Mouse (Mus musculus) heart, postnatal 4 days (tissue): ENCODE measurements around the gene Acy3. TPM values are rescaled to one million over a fixed set of nuclear protein-coding genes. Genes with fewer than 3 reads are reported as not detected.
"Not testable (repeated sequence)": the region's sequence is repeated elsewhere in the genome, so short reads cannot be mapped to it uniquely, and the experiment has no call there.

Experiments
- DNase-seq: peaks from one replicate; pipeline ENCODE4 v3.0.0; 2021
- total RNA-seq, 2 experiments: library from RNA; stranded (reverse); gene quantifications; 2 replicates each; pipeline ENCODE4 v1.2.3; 2021

Acy3 gene
- total RNA-seq, 2 experiments from 2014 or later = 10.6 to 12.0 TPM

DNA sequence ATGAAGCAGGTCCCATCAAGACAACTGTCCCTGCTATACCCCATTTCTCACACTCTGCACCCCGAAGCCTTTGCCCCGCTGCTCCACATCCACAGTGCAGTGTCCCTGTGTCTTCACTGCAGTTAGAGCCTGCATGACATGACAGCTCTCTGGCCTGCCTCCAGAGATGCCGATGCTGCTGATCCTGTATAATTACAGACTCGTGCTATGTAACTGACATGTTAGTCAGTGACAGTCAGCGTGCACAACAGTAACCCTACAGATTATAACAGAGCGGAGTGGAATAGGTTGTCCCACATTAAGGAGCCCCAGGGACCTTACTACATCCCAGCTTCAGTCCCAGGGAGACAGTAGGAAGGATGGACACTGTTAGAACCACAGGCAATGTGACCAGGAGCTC, 11.8 kb upstream of the Acy3 start:
- DNase-seq = not testable (repeated sequence)

DNA sequence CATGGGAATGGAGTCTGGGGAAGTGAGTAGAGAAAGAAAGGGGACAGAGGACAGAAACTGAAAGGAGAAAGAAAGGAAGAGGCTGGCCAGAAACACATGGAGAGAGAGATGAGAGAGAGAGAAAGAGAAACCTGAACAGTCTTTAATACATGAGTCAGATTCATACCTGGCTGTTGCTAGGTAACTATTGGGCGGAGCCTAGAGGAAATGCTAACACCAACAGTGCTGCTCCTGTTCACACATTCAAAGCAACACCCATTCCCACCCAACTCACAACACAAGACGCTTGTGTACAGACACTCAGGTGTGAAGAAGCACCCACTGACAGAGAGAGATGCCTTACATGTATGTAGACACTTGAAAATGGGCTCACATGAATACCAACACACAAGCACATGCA, 10.5 kb upstream of the Acy3 start:
- no peak for DNase-seq

DNA sequence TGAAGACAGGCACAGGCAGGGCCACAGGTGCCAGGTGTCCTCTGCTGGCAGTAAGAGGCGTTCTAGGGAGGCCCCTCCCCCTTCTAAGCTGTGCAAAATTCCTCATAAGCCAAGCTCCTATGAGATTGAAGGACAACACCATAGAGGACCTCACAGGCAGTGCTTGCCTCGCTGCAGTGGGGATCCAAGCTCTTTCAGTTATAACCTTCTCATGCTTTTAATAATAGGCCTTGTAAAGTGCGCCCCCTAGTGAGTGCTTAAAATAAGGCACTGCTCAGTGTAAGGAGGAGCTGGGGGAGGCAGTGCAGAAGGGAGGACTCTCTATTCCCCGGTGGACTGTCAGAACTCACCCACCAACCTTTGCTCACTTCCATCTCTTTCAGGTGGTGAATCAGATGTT, 6.1 kb upstream of the Acy3 start:
- DNase-seq = peak; percentile 88

DNA sequence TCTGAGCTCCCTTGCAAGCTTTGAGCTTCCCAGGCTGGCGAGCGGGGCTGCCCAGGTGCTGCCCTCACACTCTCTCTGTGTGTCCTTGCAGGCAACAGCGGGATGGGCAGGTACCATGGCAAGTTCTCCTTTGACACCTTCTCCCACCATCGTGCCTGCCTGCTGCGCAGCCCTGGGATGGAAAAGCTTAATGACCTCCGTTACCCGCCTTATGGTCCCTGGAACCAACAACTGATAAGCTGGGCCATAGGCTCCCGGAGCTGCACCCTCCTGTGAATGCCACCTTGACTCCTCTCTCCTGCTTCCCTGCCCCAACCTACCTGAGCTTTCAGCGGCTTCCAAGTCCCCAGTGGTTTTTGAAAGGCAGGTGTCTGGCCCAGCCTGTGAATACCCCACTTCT, 5.5 kb upstream of the Acy3 start:
- DNase-seq = no peak

DNA sequence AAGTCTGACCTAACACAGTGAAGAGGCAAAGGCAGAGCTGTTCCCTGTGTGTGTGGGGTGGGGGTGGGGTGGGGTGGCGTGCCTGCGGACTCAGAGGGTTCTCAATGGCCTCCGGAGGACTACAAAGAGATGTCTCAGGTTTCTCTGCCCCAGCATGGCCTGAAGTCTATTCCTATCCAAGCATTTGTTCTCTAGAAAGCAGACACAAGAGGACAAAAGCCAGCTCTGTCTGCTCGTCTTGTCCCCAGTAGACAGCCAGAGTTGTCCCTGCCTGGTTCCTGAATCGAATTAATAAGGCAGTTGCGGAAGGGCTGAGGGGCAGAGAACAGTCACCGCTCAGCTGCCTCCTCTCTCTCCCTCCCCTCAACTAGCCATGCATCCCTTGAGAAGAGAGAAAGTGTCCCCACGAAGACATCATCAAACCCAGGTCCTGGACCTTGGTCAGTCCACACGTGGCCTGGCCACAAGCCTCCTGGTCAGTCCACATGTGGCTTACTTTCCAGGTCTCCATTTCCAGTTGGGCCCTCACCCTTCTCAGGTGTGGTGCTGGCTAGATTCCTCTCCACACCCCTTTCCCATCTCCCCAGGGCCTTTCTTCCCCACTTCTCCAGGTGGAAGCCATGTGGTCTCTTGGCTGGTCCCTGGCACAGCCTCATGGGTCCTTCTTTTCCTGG, 2.7 kb upstream of the Acy3 start:
- no peak for DNase-seq

DNA sequence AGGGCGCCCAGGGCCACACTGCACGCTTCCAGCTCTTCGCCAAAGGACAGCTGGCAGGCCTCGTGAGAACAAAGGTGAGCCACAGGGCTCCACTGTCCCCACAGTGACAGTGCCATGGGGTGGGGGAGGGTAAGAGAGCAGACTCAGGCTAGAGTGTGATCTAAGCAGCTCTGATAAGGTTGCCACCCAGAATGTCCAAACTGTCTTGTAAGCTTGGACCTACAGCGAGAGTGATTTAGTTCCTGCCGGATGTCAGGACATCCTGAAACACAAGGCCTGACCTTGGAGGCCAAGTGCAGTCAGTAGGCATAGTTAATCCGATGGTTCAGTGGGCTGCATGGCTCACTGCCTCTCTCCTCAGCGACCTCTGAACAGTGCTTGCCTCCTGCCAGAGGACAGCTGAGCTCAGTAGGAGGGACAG, 1.1 kb upstream of the Acy3 start:
- DNase-seq = peak; percentile 53

DNA sequence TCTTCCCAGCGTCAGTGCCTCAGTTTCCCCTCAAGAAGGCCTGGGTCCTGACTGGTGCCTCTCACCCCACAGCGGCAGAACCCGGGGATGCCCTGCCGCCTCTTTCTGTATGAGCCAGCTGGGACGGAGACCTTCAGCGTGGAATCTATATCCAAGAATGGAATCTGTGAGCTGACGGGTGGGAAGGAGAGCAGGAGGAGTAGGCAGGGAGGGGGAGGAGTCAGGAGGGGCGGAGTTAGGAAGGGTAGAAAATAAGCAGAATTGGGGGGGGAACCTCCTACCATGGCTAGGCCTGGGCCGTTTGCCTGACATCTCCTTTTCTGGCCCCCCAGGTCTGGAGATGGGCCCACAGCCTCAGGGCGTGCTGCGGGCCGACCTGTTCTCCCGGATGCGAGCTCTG, 1.7 kb downstream of the Acy3 start:
- DNase-seq = no peak

DNA sequence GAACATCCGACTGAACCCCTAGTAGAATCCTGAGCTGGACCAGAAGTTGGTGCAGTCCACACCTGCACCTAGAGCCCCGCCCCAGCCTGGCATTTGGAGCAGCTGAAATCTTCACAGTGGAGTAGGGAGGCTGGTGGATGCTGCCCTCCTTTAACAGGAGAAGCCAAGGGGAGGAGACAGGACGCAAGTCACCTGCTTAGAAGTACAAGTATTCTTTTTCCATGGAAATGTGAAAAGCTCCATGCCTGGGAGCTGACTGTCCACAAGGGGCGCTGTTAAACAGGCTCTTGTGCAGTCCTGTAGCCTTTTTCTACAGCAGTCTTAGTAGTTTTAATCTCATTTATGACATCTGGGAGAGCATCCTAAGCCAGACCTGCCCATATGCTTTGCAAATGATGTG, 2.4 kb downstream of the Acy3 start:
- DNase-seq = no peak

DNA sequence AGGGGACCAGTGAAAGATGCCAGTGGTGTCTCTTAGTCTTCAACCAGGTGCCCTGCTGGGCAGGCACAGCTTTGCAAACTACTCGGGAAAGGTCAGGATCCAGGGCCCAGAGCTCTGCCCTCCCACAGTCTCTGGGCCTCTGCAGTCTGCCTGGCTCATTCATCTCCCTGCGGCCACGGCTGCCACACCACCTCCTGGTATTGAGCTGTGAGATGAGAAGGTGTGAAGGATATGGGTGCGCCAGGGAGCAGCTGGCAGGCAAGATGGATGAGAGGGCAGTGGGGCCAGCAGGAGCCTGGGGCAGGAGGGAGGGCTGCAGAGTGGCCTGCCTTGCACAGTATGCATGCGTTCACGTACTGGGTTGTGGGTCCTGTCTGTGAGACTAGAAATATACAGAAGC, 4.4 kb downstream of the Acy3 start:
- DNase-seq = no peak

DNA sequence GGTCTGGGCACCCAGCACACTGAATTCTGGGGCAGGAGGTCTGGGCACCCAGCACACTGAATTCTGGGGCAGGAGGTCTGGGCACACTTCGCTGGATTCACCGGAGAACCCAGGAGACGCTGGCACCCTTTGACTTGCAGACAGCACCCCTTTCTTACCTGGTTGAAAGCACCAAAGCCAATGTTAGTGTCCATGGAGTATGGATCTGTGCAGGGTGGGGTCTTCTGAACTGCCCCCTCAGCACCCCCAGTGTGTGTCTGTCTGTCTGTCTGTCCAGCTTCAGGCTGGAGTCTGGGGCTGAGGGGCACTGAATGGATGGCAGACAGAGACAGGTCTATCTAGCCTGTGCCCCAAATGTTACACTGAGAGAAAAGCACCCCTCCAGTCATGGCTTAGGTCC, 5.2 kb downstream of the Acy3 start:
- DNase-seq = no peak

DNA sequence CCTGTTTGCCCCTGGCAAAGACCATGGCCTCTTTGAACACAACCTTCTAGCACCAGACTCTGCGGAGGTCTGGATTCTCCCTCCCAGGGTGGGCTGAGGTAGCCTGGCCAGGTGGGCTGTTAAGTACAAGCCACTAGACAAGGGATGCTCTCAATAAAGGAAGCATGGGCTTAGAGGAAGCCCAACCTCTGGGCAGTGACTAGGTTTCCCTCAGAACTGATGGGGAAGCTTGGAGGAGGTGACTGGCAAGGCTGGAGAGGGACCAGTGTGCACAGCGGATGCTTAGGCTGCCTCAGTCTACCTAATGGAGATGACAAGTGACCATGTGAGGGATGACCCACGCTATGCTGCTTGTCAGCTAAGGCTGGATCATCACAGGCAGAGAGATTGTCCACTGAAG, 5.6 kb downstream of the Acy3 start:
- DNase-seq = no peak

DNA sequence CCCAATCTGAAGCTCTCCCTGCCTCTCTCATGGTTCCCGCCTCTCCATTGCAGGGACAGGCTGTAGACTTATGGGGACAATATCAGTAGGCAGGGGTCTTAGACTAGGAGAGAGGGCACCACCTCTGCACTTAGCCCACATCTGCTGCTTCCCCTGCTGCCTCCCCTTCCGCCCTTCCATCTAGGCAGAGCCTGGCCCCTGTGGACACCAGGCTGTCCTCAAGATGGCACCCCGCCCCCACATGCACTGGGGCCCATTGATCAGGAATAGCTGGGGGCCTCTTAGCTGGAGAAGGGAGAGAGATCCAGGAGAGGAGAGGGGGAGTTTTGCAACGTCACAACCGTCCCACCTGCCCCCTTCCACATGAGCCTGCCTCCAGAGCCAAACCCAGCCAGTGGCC, 6.0 kb downstream of the Acy3 start, which contains the start of gene Tbx10:
Gene Tbx10, plus strand, starts transcription at position 337 of the 400 bp plus-strand sequence.
- DNase-seq = no peak

DNA sequence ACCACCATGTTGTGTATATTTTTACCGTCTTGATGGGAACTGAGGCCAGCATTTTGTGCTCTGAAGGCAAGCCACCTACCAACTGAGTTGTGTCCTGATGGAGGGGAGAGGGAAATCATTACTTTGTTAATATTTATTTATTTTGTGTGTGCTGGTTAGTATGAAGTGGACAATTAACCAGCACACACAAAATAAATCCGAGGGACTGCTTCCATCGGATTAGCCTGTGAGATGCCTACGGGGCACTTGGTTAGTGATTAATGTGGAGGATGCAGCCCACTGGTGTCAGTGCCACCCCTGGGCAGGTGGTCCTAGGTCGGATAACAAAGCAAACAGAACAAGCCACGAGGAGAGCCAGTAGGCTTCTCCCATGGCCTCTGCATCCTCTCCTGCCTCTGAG, 8.6 kb downstream of the Acy3 start:
- no peak for DNase-seq

DNA sequence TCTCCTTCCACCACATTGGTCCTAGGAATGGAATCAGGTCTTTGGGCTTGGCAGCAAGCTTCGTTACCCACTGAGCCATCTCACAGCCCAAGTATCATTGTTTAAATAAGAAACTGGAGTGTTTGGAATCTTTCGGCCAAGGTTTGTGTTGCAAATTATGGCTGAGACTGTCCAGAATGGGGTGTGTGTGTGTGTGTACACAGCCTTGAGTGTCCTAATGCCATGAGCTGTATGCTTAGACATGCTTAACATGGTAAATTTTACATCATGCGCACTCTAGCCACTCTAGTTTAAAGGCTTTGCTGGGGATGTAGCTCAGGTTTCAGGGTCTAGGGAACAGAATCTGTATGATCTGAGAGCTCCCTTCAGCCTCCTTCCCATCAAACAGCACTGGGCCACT, 9.1 kb downstream of the Acy3 start:
- DNase-seq = no peak

DNA sequence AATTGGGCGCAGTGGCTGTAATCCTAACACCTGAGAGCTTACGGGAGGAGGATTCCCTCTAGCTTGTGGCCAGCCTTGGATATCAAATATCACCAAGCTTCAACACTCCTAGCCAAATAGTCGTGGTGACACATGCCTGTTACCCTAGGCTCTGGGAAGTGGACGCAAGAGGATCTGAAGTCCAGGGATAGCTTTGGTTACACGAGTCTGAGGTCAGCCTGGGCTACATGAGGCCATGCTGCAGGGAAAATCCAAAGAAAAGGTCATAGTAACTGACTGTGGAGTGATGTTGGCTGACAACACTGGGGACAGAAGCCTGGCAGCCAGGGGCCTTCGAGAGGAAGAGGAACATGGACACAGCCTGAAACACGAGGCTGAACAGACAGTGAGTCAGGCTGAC, 9.7 kb downstream of the Acy3 start:
- no peak for DNase-seq

DNA sequence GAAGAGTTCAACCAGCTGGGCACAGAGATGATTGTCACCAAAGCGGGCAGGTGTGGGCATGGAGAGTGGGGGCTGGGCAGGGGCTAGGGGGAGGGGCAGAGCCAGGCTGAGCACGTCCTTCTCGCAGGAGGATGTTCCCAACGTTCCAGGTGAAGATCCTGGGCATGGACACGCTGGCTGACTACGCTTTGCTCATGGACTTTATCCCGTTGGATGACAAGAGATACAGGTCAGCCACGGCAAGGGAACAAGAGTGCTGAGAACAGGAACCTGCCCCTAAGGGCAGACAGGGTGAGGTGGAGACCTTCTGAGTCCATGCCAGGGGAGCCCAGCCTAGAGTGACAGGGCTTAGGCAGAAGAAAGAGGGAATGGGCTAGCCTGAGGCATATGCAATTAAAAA, 10.4 kb downstream of the Acy3 start:
- DNase-seq = no peak

DNA sequence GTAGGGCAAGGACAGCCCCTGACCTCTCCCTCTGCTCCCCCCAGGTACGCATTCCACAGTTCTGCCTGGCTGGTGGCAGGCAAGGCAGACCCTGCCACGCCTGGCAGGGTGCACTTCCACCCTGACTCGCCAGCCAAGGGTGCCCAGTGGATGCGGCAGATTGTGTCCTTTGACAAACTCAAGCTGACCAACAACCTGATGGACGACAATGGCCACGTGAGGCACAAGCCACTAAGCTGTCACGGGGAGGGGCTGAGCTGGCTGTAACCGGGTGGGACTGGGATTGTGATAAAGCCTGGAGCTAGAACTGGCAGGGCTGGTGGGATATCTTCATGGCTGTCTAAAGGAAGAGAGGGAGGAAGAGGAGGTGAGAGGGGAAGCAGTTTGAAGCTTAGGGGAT, 10.9 kb downstream of the Acy3 start:
- no peak for DNase-seq

DNA sequence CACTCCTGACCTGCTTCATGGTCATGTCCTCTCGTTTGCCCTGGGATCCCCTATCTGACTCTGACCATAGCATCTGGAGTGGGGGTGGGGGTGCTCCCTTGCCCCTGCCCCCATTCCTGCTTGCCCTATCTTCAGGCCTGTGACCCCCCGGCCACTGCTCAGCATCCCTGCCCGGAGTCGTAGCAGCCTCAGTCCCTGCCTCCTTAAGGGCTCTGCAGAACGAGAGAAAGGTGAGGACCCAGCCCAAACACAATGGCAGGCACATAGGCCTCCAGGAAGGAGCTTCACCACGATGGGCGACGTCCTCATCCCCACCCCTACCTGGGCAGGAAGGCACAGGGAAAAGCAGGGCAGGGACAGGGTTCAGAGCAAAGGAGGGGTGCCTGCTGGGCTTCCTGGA, 12.0 kb downstream of the Acy3 start:
- no peak for DNase-seq

DNA sequence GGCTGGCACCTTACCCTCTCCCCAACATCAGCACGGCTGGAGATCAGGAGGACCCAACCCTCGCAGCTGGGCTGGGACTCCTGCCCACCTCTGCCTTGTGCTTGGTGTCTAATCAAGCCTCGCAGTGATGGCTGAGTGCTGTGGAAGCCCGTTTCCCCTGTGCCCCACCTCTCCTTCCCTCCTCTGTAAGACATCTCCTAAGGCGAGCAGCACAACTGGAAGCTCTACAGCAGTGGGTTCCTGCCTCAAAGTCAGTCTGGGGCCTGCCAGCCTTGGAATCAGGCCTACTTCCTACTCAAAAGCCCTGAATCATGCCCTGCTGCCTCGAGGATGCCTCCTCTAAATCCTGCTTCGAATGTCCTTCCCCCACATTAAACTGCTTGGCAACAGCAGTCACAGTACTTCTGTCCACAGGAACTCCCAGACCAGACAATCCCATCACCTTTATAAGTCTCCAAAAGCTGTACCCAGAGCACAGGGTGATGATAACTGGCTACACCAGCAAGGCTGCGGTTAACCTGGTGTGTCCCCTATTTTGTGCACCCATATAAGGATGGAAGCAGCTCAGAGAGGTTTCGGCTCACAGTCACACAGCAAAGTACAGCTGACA, 12.9 kb downstream of the Acy3 start:
- no peak for DNase-seq

DNA sequence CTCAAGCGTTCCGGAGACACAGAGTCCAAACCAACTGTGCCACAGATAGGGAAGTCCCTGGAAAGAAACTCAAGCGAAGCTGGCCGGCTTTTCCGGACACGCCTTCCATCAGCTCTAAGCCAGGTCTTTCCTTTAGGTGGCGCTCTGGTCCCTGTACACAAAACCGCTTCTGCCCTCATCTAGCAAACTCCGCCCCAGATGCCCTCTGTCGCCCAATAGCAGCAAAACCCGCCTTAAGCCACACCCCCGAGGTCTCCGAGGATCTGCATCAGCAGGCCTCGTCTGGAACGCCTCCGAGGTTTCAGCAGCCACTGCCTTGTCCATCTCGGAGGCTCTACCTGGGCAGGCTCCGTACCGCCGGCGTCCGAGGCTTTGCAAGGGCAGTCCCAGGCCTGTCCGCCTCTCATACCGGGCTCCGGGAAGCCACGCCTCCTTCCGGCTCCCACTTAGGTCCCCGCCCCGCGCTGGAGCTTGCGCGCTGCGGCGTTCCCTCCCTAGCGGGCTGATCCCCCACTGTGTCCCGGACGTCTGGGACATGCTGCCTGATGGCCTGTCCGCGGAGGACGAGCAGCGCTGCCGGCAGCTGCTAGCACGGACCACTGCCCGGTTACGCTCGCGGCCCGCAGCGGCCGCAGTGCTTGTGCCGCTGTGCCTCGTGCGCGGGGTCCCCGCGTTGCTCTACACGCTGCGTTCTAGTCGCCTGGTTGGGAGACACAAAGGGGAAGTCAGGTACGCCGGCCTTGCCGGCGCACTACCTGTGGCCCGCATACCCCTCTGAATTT, 13.9 kb downstream of the Acy3 start, which contains the start of the genes Nudt8 and Gm49405:
Gene Nudt8, plus strand, starts transcription at position 462 of the 782 bp plus-strand sequence.
Gene Gm49405, plus strand, starts transcription at position 508 of the 782 bp plus-strand sequence.
- peak; percentile 96 for DNase-seq

DNA sequence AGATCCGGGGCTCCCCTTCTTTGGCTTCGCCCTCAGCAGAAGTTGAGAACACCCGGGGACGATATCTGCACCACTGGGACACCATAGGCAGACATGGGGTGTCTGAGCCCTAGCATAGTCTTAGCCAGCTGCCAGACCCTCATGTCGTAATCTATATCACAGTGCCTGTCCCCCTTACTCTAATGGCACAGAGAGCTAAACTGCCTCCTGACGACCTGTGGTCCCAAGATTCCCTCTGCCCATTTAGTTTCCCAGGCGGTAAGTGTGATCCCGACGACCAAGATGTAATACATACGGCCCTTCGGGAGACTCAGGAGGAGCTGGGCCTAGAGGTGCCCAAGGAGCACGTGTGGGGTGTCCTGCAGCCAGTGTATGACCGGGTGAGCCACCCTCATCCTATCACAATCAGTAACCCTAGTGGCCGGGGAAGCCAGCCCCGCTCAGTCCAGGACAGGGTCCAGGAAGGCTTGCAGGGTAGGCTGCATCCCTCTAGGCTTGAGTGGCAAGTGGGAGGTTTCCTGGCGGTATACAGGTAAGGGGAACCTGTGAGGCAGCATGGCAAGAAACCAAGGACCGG, 14.7 kb downstream of the Acy3 start:
- DNase-seq = no peak

DNA sequence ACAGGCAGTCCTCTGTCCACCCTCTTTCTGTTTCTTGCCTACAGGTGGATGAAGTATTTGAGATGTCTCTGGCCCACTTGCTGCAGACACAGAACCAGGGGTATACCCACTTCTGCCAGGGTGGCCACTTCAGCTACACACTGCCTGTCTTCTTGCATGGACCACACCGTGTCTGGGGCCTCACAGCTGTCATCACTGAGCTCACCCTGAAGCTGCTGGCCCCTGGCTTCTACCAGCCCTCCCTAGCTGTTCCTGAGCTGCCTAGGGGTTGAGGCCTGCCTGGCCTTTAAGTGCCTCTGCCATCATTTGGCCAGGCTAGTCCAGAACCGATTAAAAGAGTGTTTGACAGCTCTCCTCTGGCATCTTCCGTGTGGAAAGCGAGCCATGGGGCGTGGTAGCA, 15.4 kb downstream of the Acy3 start:
- no peak for DNase-seq

DNA sequence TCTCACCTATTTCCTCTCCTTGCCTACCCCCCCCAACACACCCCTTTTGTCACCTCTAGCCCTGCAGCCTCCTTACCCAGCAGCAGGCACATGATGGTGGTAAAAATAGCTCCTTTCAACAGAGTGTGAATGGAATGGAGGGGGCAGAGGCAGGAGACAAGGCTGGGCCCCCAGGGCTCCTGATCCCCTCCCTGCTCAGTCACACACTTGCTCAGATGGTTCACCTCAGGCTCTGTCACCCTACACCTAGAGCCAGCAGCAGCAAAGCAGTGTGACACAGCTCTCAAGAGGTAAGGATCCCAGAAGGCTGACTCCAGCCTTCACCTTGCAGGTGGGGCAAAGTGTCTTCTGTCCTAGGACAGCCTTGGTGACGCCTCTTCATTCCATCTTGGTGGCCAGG, 16.7 kb downstream of the Acy3 start, which contains the start of gene Doc2g:
Gene Doc2g, plus strand, starts transcription at position 202 of the 400 bp plus-strand sequence.
- DNase-seq = peak; percentile 47
